Mouse (Mus musculus) erythroblast, embryonic 14.5 days (primary cell): ENCODE results near the gene Olfr617.

Experiments
- GATA1 ChIP-seq: IDR thresholded peaks from 2 replicates; pipeline ENCODE4 v1.6.1; 2012; ENCODE audit warnings: low read length, inconsistent platforms, mixed read lengths
- TAL1 ChIP-seq: IDR thresholded peaks from 3 replicates; pipeline ENCODE4 v1.6.1; 2012; ENCODE audit warnings: low read length, inconsistent platforms, mixed read lengths

DNA sequence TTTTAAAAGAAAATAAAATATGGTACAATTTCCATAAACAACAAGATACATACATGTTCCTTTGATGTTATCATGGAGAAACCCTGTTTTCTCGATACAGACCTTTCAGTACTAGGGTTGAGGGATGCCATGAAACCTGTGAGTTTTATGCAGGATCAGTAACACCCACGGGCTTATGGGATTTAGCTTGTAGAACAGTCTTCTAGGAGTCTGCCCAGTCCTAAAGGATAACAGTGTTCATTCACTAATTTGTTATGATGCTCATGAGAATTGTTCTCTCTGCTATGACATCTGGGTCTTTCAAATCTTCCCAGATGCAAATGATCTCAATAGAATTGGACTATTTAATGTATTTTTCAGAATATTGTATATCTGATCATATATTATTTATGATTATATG is 39.6 kb downstream of the Olfr617 start, which contains the start of gene Olfr620:
- TF ChIP-seq GATA1 (no peak), TAL1 (no peak)
